Mouse (Mus musculus) heart, embryonic 10.5 days (tissue): Measurements from ENCODE around the gene Hspbp1. TPM values are rescaled to one million over a fixed set of nuclear protein-coding genes. Genes with fewer than 3 reads are reported as not detected.

ENCODE experiments used
- DNase-seq: peaks from one replicate; pipeline ENCODE4 v3.0.0-alpha.2; 2017; ENCODE audit warnings: low spot score
- H3K27ac ChIP-seq: fragments of 300-500 bp; sonication (generic); 2 replicates; pipeline ENCODE4 v1.5.1; 2016; ENCODE audit warnings: mild to moderate bottlenecking
- H3K27me3 ChIP-seq: fragments of 300-500 bp; sonication (generic); 2 replicates; pipeline ENCODE4 v1.6.1; 2016; ENCODE audit warnings: mild to moderate bottlenecking; ENCODE audit not compliant: poor library complexity, insufficient read depth, severe bottlenecking
- H3K36me3 ChIP-seq: fragments of 300-500 bp; sonication (generic); 2 replicates; pipeline ENCODE4 v1.6.1; 2016; ENCODE audit warnings: mild to moderate bottlenecking, moderate library complexity
- H3K4me1 ChIP-seq: fragments of 300-500 bp; sonication (generic); 2 replicates; pipeline ENCODE4 v1.6.1; 2016; ENCODE audit warnings: mild to moderate bottlenecking
- H3K4me3 ChIP-seq: fragments of 300-500 bp; sonication (generic); 2 replicates; pipeline ENCODE4 v1.5.1; 2016; ENCODE audit warnings: mild to moderate bottlenecking, moderate library complexity
- H3K9me3 ChIP-seq: fragments of 300-500 bp; sonication (generic); 2 replicates; pipeline ENCODE4 v1.6.1; 2016; ENCODE audit warnings: mild to moderate bottlenecking, moderate library complexity
- WGBS: fragments of 180-500 bp; shearing (Covaris S2); methylation state at CpG from one replicate; pipeline ENCODE4 v1.1.7; 2016; 5-methylcytosine and 5-hydroxymethylcytosine counted together
- polyA plus RNA-seq: library from polyadenylated mRNA; unstranded; fragments of >200 nt; fragmentation: Nextera tagmentation; extraction: Ambion mirVana; gene quantifications from 2 replicates; pipeline ENCODE4 v1.2.1, GENCODE M21; 2016

Gene Hspbp1
- polyA plus RNA-seq, 1 experiment from 2014 or later: 118 TPM

- DNase-seq: peak; percentile 56
- Histone ChIP-seq H3K36me3 (peaks cover 41% of the 10 kb centered on the region), H3K27ac (no peak overlapping the region), H3K4me3 (no peak overlapping the region), H3K4me1 (peaks cover 34% of the 10 kb centered on the region), H3K9me3 (no peaks in the 10 kb centered on the region), H3K27me3 (no peaks in the 10 kb centered on the region)
- WGBS: 88% methylated on average over 2 of the region's 2 CpGs
Measured at GRCm38 (mm10) chr7:4647992-4648391, 36.9 kb downstream of the Hspbp1 start.

- Histone ChIP-seq H3K27me3 (no peaks in the 10 kb centered on the region), H3K9me3 (no peaks in the 10 kb centered on the region), H3K27ac (peak overlapping the region; percentile 73), H3K4me3 (peak overlapping the region; percentile 20), H3K36me3 (peaks cover 48% of the 10 kb centered on the region), H3K4me1 (peaks cover 28% of the 10 kb centered on the region)
- DNase-seq: peak; percentile 90
- 37% methylated on average over 6 of the region's 6 CpGs for WGBS
Measured at GRCm38 (mm10) chr7:4647291-4647690, 37.6 kb downstream of the Hspbp1 start.

- Histone ChIP-seq H3K27ac (peak overlapping the region; percentile 73), H3K9me3 (no peaks in the 10 kb centered on the region), H3K27me3 (no peaks in the 10 kb centered on the region), H3K36me3 (peaks cover 52% of the 10 kb centered on the region), H3K4me3 (peak overlapping the region; percentile 20), H3K4me1 (peaks cover 23% of the 10 kb centered on the region)
- DNase-seq: peak; percentile 61
- 90% methylated on average over 3 of the region's 3 CpGs for WGBS
Measured at GRCm38 (mm10) chr7:4646806-4647205, 38.1 kb downstream of the Hspbp1 start.

GRCm38 (mm10) chr7:4643225-4643624, 41.6 kb downstream of the Hspbp1 start:
- Histone ChIP-seq H3K36me3 (peaks cover 83% of the 10 kb centered on the region), H3K27ac (no peak overlapping the region), H3K9me3 (no peaks in the 10 kb centered on the region), H3K4me1 (peaks cover 16% of the 10 kb centered on the region), H3K27me3 (no peaks in the 10 kb centered on the region), H3K4me3 (no peak overlapping the region)
- WGBS: 86% methylated on average over 6 of the region's 6 CpGs
- no peak for DNase-seq

GRCm38 (mm10) chr7:4641956-4642355, 42.9 kb downstream of the Hspbp1 start:
- H3K4me3 ChIP-seq: no peak overlapping the region
- no peaks in the 10 kb centered on the region for H3K9me3 ChIP-seq
- no peaks in the 10 kb centered on the region for H3K27me3 ChIP-seq
- no peak overlapping the region for H3K27ac ChIP-seq
- no peak for DNase-seq
- peaks cover 5% of the 10 kb centered on the region for H3K4me1 ChIP-seq
- H3K36me3 ChIP-seq: peaks cover 95% of the 10 kb centered on the region
- 88% methylated on average over 7 of the region's 7 CpGs for WGBS

GRCm38 (mm10) chr7:4641155-4641554, 43.7 kb downstream of the Hspbp1 start:
- no peak overlapping the region for H3K27ac ChIP-seq
- no peaks in the 10 kb centered on the region for H3K4me1 ChIP-seq
- no peaks in the 10 kb centered on the region for H3K9me3 ChIP-seq
- no peak for DNase-seq
- no peak overlapping the region for H3K4me3 ChIP-seq
- H3K36me3 ChIP-seq: peaks cover 97% of the 10 kb centered on the region
- WGBS: 86% methylated on average over 11 of the region's 11 CpGs
- H3K27me3 ChIP-seq: no peaks in the 10 kb centered on the region

- H3K27me3 ChIP-seq: no peaks in the 10 kb centered on the region
- 86% methylated on average over 4 of the region's 4 CpGs for WGBS
- no peak overlapping the region for H3K27ac ChIP-seq
- no peak for DNase-seq
- no peaks in the 10 kb centered on the region for H3K4me1 ChIP-seq
- peaks cover 94% of the 10 kb centered on the region for H3K36me3 ChIP-seq
- H3K9me3 ChIP-seq: no peaks in the 10 kb centered on the region
- H3K4me3 ChIP-seq: no peak overlapping the region
Measured at GRCm38 (mm10) chr7:4636179-4636578, 48.7 kb downstream of the Hspbp1 start.

- WGBS: 82% methylated on average over 4 of the region's 4 CpGs
- H3K27ac ChIP-seq: 0 out of 2 replicates have a peak within 1 kb of the TSS, but pooled peaks have one; percentile 77
- peaks cover 76% of the 10 kb centered on the region for H3K36me3 ChIP-seq
Measured at GRCm38 (mm10) chr7:4631031-4631430, 53.8 kb downstream of the Hspbp1 start, which contains the start of gene Tmem86b. Tmem86b (minus strand) TSS chr7:4631422.

GRCm38 (mm10) chr7:4630198-4630597, 54.7 kb downstream of the Hspbp1 start:
- H3K27me3 ChIP-seq: no peaks in the 10 kb centered on the region
- 29% methylated on average over 1 of the region's 1 CpGs for WGBS
- no peaks in the 10 kb centered on the region for H3K9me3 ChIP-seq
- peak overlapping the region; percentile 77; the same call in 1 of the 2 replicates for H3K27ac ChIP-seq
- peak overlapping the region; percentile 15; the same call in 1 of the 2 replicates for H3K4me3 ChIP-seq
- peak; percentile 86 for DNase-seq
- H3K36me3 ChIP-seq: peaks cover 69% of the 10 kb centered on the region
- 0 out of 2 replicates have a peak, but pooled peaks cover 3% of the 10 kb centered on the region for H3K4me1 ChIP-seq

More at GRCm38 (mm10) chr7:4631031-4631430, 53.8 kb downstream of the Hspbp1 start, which contains the start of gene Tmem86b:
- H3K9me3 ChIP-seq: no peaks in the 10 kb centered on the region
- H3K4me1 ChIP-seq: 0 out of 2 replicates have a peak, but pooled peaks cover 3% of the 10 kb centered on the region
- H3K27me3 ChIP-seq: no peaks in the 10 kb centered on the region
- DNase-seq: no peak
- peak within 1 kb of the TSS; percentile 15; the same call in 1 of the 2 replicates for H3K4me3 ChIP-seq

GRCm38 (mm10) chr7:4629586-4629985, 55.3 kb downstream of the Hspbp1 start:
- DNase-seq: no peak
- H3K27ac ChIP-seq: peak overlapping the region; percentile 77
- H3K4me3 ChIP-seq: peak overlapping the region; percentile 15; the same call in 1 of the 2 replicates
- H3K27me3 ChIP-seq: no peaks in the 10 kb centered on the region
- H3K9me3 ChIP-seq: no peaks in the 10 kb centered on the region
- peaks cover 64% of the 10 kb centered on the region for H3K36me3 ChIP-seq
- H3K4me1 ChIP-seq: 0 out of 2 replicates have a peak, but pooled peaks cover 3% of the 10 kb centered on the region
- WGBS: 71% methylated on average over 5 of the region's 5 CpGs

GRCm38 (mm10) chr7:4625928-4626327, 58.9 kb downstream of the Hspbp1 start:
- no peak for DNase-seq
- Histone ChIP-seq H3K27ac (no peak overlapping the region), H3K4me3 (no peak overlapping the region), H3K36me3 (peaks cover 29% of the 10 kb centered on the region), H3K9me3 (no peaks in the 10 kb centered on the region), H3K27me3 (no peaks in the 10 kb centered on the region), H3K4me1 (0 out of 2 replicates have a peak, but pooled peaks cover 3% of the 10 kb centered on the region)
- WGBS: 88% methylated on average over 2 of the region's 2 CpGs

- no peaks in the 10 kb centered on the region for H3K4me1 ChIP-seq
- no peaks in the 10 kb centered on the region for H3K9me3 ChIP-seq
- H3K4me3 ChIP-seq: no peak overlapping the region
- H3K27me3 ChIP-seq: no peaks in the 10 kb centered on the region
- H3K27ac ChIP-seq: no peak overlapping the region
- 29% methylated on average over 1 of the region's 1 CpGs for WGBS
- no peak for DNase-seq
- H3K36me3 ChIP-seq: peaks cover 15% of the 10 kb centered on the region
Measured at GRCm38 (mm10) chr7:4624343-4624742, 60.5 kb downstream of the Hspbp1 start.

GRCm38 (mm10) chr7:4623544-4624189, 61.2 kb downstream of the Hspbp1 start:
- Histone ChIP-seq H3K4me3 (no peak overlapping the region), H3K36me3 (peaks cover 9% of the 10 kb centered on the region), H3K4me1 (no peaks in the 10 kb centered on the region), H3K27ac (no peak overlapping the region), H3K27me3 (no peaks in the 10 kb centered on the region), H3K9me3 (no peaks in the 10 kb centered on the region)
- 34% methylated on average over 4 of the region's 4 CpGs for WGBS
- DNase-seq: no peak
